Mouse (Mus musculus) common myeloid progenitor, adult 5-6 weeks (primary cell): ENCODE results near the gene Ctsd. TPM values are rescaled to one million over a fixed set of nuclear protein-coding genes. Genes with fewer than 3 reads are reported as not detected.

Experiments
- ATAC-seq: replicated peaks from 2 replicates; pipeline ENCODE4 v1.8.0; 2016; ENCODE audit warnings: low read depth, mild to moderate bottlenecking, moderate TSS enrichment, inconsistent platforms; ENCODE audit not compliant: poor library complexity, severe bottlenecking
- total RNA-seq: library from RNA; stranded (forward); fragments of 200-1000, 187-1606 nt; gene quantifications from 2 replicates; pipeline ENCODE4 v1.2.3, GENCODE M21; 2017

The Ctsd gene
- total RNA-seq, 1 experiment from 2014 or later: 134 TPM

DNA sequence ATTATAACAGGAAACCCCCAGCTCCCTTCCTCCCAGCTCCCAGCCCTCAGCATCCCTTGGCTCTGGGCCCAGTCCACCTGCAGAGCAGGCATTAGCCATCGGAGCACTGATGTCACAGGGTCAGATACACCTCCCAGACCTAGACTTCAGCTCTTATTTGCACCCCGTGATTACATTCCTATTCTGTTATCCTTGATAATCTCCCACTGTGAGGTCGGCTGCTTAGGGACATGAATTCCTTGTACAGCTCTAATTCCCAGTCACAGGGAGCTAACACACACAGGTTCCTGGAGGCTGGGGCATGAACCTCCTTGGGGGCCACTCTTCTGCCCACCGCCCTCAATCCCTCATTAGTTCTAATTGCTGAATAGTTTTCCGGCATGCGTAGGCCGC lies 12.9 kb upstream of the Ctsd start:
- no peak for ATAC-seq

DNA sequence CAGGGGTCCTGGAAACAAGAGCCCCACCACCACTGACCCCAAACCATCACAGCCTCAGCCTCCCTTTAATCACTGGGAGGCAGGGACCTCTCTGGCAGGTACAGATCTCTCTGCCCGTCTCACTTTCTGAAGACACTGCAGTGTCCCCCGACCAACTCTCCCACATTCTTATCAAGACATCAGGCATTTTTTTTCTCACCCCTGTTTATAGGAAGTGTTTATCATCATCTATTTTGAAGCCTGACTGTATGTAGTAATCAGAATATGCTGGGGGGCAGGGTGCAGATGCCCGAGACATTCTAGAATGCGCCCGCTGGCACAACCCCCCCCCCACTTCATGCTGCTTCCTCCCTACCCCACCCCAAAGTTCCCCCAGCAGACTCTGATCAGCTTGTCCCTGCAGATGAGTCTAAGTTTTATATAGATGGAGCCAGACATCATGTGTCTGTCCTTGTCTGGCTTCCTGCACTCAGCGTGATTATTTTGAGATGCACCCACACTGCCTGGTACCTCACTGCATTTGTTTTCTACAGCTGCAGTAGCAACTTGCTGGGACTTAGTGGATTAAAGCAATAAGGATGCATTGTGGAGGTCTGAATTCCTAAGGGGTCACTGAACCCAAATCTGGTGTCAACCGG lies 12.4 kb upstream of the Ctsd start:
- no peak for ATAC-seq

DNA sequence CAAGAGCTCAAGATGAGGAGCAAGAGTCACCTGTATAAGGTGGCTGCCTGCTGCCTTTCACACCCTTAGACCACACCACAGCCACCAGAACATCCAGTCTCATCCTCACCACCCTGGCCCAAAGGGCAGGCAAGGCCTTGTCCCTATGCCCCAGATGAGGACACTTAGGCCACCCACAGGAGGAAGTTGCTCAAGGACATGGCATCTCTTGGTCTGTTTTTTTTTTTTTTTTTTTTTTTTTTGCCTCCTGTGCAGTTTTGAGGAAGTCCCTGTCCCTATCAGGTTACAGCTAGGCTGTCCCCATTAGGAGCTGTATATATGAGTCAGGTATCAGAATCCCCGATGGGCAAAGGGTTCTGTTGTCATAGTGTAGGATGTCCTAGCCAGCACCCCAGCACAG lies 11.4 kb upstream of the Ctsd start:
- ATAC-seq: peak; percentile 62

DNA sequence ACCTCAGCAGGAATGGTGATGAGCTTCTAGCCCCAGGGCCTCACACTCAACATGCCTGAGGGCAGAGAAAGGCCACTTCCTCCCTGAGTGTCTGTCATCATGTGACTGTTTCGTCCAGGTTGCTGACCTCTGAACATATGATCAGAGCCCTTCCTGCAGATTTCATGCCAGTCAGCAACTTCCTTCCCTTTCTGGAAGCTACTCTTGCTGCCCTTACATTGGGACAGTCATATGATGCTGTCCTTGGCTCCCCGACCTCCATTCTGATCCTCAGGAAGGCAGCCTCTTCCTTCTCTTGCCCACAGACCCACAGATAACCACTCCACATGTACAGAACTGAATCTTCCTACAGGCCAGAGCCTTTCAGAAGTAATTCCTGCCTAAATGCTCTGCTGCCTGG lies 10.2 kb upstream of the Ctsd start:
- ATAC-seq: peak; percentile 22

DNA sequence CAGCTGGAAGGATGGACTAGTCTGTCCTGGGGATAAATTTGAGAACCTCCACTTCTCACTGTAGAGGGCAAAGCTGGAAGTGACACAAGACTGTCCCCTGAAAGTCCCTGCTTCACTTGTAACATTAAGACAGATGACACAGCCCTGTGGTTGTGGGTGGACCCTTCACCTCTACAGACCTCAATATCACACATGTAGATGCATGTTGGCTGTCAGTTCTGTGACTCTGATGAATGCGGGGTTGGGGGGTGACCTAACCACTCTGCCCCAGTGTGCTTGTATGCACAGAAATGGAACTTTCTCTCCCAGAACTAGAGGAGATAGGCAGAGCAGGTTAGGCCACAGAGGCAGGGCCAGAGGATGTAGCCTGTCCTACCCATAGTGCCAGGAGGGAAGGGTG lies 8.8 kb upstream of the Ctsd start:
- no peak for ATAC-seq

DNA sequence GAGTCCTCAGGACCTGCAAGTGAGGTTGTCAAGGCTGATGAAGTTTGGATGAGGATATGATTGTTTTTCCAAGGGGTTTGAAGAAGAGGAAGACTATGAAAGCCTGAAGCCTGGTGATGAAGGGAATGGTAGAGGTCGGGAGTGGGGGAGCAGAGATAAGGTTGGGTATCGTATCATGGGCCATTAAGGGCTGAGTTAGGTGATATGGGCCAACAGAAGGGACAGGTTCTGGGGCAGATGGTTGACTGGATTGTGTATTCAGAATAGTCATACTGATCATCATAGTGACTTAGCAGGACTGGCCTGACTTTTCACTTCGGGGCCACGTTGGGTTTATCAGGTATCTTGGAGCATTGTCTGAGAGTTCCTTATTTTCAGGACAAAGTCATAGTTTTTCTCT lies 7.6 kb upstream of the Ctsd start:
- ATAC-seq: no peak

DNA sequence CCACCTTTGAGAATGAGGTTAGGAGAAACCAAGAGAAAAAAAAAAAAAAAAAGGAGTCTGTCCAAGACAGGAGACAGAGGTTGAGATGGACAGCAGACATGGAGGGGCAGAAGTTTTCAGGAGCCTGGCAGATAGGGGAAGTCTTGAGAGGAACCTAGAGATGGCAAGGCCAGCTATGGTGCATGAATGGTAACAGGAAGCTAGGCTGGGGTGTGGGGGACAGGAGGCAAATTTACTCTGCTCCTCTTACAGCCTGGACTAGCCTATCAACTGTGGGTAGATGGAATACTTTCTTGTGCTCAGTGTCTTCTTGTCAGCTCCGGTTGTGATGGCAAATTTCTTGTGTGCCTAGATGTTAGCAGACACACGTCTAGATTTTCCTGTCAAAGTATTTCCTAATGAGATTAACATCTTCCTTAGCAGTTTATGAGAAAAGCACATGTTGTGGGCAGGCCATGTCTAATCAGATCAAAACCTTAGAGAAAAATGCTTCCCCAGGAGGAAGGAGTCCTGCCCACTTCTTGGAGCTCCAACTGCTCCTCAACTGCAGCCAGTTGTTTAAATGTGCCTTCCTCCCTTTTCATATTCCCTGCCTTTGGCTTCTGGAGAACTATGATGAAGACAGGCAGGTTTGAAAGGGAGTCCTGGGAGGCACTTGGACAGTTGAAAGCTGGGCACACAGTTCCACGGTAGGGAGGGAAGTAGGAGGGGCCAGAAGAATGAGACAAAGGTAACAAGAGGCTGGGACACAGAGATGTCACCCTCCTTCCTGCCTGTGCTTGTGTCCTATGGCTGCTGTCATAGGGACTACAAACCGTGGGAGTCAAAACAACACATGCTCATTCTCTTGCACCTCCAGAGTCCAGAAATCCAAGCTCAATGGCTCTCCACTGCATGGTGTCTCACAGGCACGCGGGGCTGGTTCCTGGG lies 6.7 kb upstream of the Ctsd start:
- peak; percentile 28 for ATAC-seq

DNA sequence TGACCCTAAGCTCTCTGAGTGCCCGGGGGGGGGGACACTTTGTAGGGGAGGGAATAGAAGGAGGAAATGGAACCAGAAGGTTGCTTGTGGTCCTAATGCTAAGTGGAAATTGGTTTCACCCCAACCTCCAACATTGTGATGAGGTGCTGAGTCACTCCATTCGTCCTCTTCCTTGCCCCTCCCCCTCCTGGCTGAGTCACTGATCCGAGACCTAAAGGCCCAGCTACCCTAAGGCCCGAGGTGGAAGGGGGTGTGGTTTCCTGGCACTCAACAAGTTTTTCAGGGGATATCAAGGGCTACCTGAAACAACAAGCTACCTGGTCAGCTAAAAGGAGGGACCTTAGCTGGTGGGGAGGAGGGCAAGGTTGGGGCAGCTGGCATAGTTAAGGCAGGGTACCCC lies 5.4 kb upstream of the Ctsd start:
- ATAC-seq: peak; percentile 49

DNA sequence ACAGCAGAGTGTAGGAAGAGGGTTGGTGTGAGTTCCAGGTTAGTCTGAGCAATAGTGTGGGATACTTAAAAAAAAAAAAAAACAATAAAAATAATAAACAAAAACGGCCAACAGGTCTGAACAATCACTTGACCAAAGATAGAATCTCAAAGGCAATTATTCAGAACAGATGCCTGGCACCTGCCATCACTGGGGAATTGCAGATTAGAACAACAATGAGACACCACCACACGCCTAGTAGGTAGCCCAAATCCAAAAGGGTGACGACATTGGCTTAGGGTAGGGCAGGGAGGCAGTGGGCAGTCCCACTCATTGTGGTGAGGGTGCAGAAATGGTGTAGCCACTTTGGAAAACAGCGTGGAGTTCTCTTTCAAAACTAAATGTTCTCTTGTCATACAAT lies 3.8 kb upstream of the Ctsd start:
- no peak for ATAC-seq

DNA sequence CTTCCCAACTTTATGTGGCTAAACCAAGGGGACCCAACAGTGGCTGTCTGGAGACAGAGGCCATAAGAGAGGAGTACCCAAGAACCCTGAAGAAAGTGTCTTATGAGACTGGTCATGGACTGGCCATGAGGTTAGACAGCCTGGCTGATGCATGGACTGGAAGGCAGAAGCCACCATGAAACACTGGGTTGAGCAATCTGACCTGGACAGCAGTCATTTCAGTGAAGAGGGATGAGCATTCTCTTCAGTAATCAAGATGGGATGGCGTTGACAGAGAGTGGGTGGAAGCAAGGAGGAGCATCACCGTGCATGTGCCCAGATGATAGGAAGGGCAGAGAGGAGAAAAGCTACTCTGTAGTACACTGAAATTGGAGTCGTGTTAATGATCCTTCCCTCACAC lies 3.3 kb upstream of the Ctsd start:
- no peak for ATAC-seq

DNA sequence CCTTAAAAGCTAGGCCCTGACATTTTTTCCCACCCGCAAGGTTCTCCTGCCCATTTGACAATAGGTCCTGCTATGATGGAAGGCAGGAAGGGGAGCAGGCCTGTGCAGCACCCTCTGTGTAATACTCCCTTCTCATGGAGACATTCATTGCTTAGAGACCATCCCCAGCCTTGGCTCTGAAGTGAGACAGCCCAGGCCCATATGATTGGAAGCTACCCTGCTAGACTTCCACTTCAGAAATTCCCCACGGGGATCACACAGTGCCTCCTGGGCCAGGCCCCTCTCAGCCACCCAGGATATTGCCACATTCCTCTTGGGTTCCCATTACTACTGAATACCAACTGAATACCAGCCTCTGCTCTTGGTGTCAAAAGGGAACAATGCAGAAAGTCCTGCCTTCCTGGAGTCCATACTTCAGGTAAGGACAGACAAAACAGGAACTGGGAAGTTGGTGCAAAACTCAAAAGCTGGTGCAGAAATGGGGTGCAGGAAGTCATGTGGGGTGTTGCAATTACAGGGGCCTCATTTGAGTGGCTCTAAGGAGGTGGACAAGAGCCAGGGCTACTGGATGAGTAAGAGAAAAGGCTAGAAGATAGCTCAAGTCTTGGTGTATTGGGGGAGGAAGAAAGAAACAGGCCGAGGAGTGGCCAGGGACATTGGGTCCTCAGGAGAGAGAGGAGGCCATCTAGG lies 2.3 kb upstream of the Ctsd start:
- ATAC-seq: peak; percentile 1; the same call in 1 of the 2 replicates

DNA sequence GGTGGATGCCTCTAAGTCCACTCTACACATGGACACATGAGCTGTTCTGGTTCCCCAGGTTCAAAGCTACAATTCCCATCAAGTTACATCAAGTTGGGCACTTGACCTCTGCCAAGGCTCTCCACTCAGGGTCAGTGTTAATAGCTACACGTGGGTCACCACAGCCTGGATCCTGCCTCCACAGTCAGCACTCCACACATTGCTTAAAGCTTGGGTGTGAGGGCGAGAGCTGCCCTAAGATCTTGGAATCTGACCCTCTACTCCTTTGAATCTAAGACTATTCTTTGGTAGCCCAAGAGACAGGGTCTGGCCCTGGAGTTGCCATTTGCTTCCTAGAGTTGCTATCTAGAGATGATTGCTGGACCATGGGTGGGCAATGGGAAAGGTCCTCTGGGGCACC lies 902 bp upstream of the Ctsd start:
- ATAC-seq: no peak

DNA sequence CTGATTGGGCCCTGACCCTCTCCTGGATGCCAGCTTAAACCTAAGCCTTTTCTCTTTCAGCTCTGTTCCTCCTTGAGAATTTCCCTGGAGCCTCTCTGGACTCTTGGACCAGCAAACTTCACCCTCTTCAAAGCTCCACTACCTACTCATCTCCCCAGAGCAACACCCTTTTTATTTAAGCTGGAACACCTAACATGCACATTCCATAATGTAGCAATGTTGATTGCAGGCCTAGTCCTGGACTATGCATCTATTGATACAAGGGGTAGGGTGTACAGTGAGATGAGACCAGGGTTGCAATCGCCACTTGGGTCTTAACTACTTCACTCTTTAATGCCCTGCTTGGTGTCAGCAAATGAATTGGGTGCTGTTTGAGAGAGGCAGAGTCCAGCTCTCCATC lies 360 bp upstream of the Ctsd start:
- peak; percentile 4; the same call in 1 of the 2 replicates for ATAC-seq

DNA sequence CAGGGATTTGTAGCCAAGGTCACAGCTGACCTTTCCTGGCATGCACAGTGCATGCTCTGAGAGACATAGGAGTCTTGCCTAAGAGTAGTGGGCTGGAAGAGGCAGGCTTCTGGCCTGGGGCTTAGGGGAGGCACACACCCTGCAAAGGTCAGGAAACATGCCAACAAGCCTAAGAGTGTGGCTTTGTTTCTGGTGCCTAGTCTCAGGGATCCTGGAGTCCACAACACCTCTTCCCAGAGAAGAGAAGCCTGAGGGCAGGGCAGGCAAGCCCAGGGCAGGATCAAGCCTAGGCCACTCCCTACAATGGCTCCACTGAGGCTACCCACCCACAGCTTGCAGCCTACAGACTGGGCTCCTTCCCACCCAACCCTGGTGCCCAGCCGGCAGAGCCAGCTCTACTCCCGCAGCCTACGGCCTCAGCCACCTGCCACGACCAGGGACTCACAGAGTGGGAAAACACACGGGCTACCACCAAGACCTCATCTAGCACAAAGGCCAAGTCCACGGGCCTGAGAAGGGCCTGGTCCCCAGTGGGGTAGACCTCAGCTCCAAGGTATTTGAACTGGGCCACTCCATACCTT lies 1.1 kb downstream of the Ctsd start:
- ATAC-seq: no peak

DNA sequence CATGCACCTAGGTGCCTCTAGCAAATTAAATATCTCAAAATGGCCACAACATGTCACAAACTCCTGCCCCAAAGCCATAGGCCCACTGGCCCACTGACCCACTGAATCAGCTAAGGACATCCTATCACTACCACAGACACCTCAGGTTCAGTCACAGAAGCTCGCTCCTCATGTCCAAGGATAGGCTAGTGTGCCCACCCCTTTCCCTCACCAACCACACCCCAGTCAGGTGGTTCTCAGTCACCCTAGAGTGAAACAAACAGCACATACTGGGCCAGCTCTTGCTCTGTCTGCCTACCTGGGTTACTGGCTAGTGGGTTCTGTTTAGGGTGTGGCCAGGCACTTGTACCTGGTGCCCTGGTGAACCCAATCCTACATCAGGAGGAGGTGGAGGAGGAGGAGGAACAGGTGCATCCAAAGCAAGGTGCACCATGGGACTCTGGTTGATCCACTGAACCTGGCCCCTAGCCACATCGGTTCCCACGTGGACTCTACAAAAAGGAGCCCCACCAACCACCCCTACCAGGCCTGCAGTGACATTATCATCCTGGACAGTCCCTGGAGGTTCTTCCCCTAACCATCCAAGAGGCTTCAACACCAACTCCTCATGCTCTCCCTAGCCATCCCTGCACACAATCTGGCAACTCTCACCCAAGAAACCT lies 2.0 kb downstream of the Ctsd start:
- no peak for ATAC-seq

DNA sequence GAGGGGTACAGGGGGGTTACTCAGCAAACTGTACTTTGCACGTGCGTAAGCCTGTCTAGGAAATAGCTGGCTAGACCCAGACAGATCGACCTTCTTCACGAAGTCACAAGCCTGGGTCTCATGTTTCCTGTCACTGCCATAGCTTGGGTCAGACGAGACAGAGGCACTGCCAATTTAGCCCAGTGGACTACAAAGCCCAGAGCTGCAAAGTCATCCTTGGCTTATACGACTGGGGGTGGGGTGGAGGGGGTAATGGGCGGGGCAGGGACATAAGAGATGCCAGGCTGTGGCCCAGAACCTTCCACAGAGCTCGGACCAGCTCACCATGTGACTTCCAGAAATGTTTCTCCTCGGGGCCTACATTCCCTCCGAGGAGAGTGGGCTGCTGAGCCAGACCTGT lies 3.5 kb downstream of the Ctsd start:
- no peak for ATAC-seq

DNA sequence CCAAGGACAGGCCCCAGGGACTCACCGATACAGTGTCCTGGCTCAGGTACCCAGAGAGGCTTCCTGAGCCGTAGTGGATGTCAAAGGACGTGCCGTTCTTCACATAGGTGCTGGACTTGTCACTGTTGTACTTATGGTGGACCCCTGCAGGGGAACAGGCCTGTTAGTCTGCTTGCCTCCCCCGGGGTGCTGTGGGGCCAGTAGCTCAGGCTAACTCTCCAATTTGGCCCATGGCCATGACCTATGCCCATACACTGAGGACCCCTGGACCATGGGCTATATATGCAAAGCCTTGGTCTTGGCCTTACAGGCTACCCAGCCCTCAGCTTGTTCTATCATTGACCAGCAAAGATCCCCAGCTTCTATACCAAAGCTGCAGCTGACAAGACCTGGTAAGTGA lies 5.3 kb downstream of the Ctsd start, which contains the start of gene Gm49369:
Gm49369 (minus strand) TSS at position 101 of the 400 bp plus-strand sequence.
- no peak for ATAC-seq

DNA sequence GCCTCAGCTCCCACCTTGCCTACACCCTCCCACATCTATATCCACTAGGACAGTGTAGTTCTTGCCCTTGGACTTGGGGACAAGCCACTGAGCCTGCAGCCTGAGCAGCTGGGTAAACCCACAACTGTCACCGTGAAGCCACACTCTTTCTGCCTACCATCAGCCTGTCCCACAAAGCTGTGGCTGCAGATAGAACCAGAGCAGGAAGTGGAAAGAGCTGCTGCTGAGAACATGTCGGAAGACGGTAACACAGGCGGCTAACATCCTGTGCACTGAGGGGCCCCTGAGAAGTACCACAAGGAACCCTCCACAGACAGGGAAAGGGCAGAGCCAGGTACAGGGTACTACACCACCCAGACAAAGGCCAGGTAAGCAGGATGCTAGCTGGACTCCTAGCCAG lies 6.7 kb downstream of the Ctsd start:
- peak; percentile 78 for ATAC-seq

DNA sequence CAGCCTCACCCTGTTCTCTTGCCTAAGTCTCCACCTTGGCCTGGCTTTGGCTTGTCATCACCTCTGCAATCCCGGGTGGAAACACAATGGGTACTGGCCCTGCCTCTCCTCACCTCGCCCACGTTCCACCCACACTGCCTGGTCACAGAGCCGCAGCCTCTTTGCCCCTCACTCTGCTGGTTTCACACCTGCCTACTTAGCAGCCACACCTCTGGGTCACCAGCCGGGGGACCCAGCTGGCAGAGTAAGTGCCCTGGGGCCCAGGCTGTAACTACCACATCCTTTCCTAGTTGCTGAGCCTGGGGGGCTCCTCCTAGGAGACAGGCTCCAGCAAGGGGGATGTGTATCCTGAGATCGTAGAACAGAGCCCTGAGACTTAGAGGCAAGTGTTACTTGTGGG lies 8.7 kb downstream of the Ctsd start:
- no peak for ATAC-seq
